Mouse (Mus musculus) embryonic facial prominence, embryonic 15.5 days (tissue): ENCODE results near the gene Gm13285. TPM values are rescaled to one million over a fixed set of nuclear protein-coding genes. Genes with fewer than 3 reads are reported as not detected.

ENCODE experiments used
- ATAC-seq: fragments of 200-750 bp; cut with Nextera tagmentation; 2 replicates; pipeline ENCODE4 v1.8.0; 2017; ENCODE audit warnings: low read depth, moderate TSS enrichment; ENCODE audit not compliant: insufficient number of reproducible peaks, low FRiP score, low TSS enrichment
- H3K27ac ChIP-seq: fragments of 300-500 bp; sonication (generic); replicated peaks from 2 replicates; pipeline ENCODE4 v1.5.1; 2015; ENCODE audit warnings: mild to moderate bottlenecking, inconsistent platforms
- H3K27me3 ChIP-seq: fragments of 300-500 bp; sonication (generic); 2 replicates; pipeline ENCODE4 v1.6.1; 2015; ENCODE audit warnings: inconsistent platforms
- H3K36me3 ChIP-seq: fragments of 300-500 bp; sonication (generic); 2 replicates; pipeline ENCODE4 v1.6.1; 2015; ENCODE audit warnings: mild to moderate bottlenecking, inconsistent platforms
- H3K4me1 ChIP-seq: fragments of 300-500 bp; sonication (generic); 2 replicates; pipeline ENCODE4 v1.6.1; 2015; ENCODE audit warnings: inconsistent platforms
- H3K4me2 ChIP-seq: fragments of 300-500 bp; sonication (generic); replicated peaks from 2 replicates; pipeline ENCODE4 v1.6.1; 2015; ENCODE audit warnings: mild to moderate bottlenecking, inconsistent platforms
- H3K4me3 ChIP-seq: fragments of 300-500 bp; sonication (generic); replicated peaks from 2 replicates; pipeline ENCODE4 v1.5.1; 2015; ENCODE audit warnings: mild to moderate bottlenecking, inconsistent platforms
- H3K9ac ChIP-seq: fragments of 300-500 bp; sonication (generic); 2 replicates; pipeline ENCODE4 v1.6.1; 2015; ENCODE audit warnings: inconsistent platforms
- H3K9me3 ChIP-seq: fragments of 300-500 bp; sonication (generic); replicated peaks from 2 replicates; pipeline ENCODE4 v1.6.1; 2016; ENCODE audit warnings: inconsistent platforms
- WGBS: fragments of 180-500 bp; shearing (Covaris S2); methylation state at CpG from one replicate; pipeline ENCODE4 v1.1.7; 2015; 5-methylcytosine and 5-hydroxymethylcytosine counted together
- polyA plus RNA-seq: library from polyadenylated mRNA; unstranded; fragments of >200 nt; fragmentation: Nextera tagmentation; extraction: Ambion mirVana; gene quantifications from 2 replicates; pipeline ENCODE4 v1.2.1, GENCODE M21; 2015

Gm13285 gene
- polyA plus RNA-seq, 1 experiment from 2014 or later = 1.7 TPM

GRCm38 (mm10) chr4:88849698-88850097 is 50.2 kb downstream of the Gm13285 start, which contains the start of gene Ifna1:
Gene Ifna1, plus strand, starts transcription at chr4:88850087.
- Histone ChIP-seq H3K9me3 (no peaks in the 10 kb centered on the region), H3K4me3 (no peak within 1 kb of the TSS), H3K27me3 (no peaks in the 10 kb centered on the region), H3K4me1 (no peaks in the 10 kb centered on the region), H3K9ac (no peak within 1 kb of the TSS), H3K4me2 (no peak within 1 kb of the TSS), H3K27ac (no peak within 1 kb of the TSS), H3K36me3 (no peaks in the 10 kb centered on the region)
- no peak for ATAC-seq
- WGBS = 67% methylated on average over 1 of the region's 1 CpGs

Other genes starting within 250 kb of the Gm13285 start
- not detected in 2 replicates for gene Ifna15, start 241.4 kb upstream of the Gm13285 start, polyA plus RNA-seq
- not detected in 2 replicates for gene Ifna14, start 227.9 kb upstream of the Gm13285 start, polyA plus RNA-seq
- not detected in 2 replicates for gene Ifna9, start 207.3 kb upstream of the Gm13285 start, polyA plus RNA-seq
- not detected in 2 replicates for gene Ifna12, start 196.3 kb upstream of the Gm13285 start, polyA plus RNA-seq
- gene C87499, start 165.3 kb upstream of the Gm13285 start, polyA plus RNA-seq = not detected in 2 replicates
- gene Ifna13, start 155.2 kb upstream of the Gm13285 start, polyA plus RNA-seq = not detected in 2 replicates
- gene Ifna16, start 122.7 kb upstream of the Gm13285 start, polyA plus RNA-seq = not detected in 2 replicates
- not detected in 2 replicates for gene Ifna2, start 115.8 kb upstream of the Gm13285 start, polyA plus RNA-seq
- gene Ifnab, start 108.3 kb upstream of the Gm13285 start, polyA plus RNA-seq = not detected in 2 replicates
- gene Gm26566, start 77.9 kb upstream of the Gm13285 start, polyA plus RNA-seq = 0.72 and 1.2 TPM in 2 replicates
- 90.9 and 93.4 TPM in 2 replicates for gene Klhl9, start 77.2 kb upstream of the Gm13285 start, polyA plus RNA-seq
- not detected in 2 replicates for gene Gm13271, start 44.8 kb upstream of the Gm13285 start, polyA plus RNA-seq
- gene Gm13283, start 39.5 kb upstream of the Gm13285 start, polyA plus RNA-seq = 0.32 and 0.75 TPM in 2 replicates
- 0.49 and 0.58 TPM in 2 replicates for gene Gm13290, start 25.8 kb upstream of the Gm13285 start, polyA plus RNA-seq
- not detected in 2 replicates for gene Gm13289, start 22.7 kb upstream of the Gm13285 start, polyA plus RNA-seq
- not detected in 2 replicates for gene Gm13272, start 19.8 kb upstream of the Gm13285 start, polyA plus RNA-seq
- gene Ifnz, start 17.5 kb upstream of the Gm13285 start, polyA plus RNA-seq = 0.28 and 0.69 TPM in 2 replicates
- 1.0 TPM in 1 of 2 replicates, not detected in the other for gene Gm13276, start 14.0 kb upstream of the Gm13285 start, polyA plus RNA-seq
- gene Gm13277, start 11.0 kb upstream of the Gm13285 start, polyA plus RNA-seq = not detected in 2 replicates
- not detected in 2 replicates for gene Gm13278, start 8.1 kb upstream of the Gm13285 start, polyA plus RNA-seq
- gene Gm13275, start 5.2 kb upstream of the Gm13285 start, polyA plus RNA-seq = not detected in 2 replicates
- not detected in 2 replicates for gene Gm13279, start 2.3 kb upstream of the Gm13285 start, polyA plus RNA-seq
- not detected in 2 replicates for gene Gm13287, start 3.6 kb downstream of the Gm13285 start, polyA plus RNA-seq
- not detected in 2 replicates for gene Gm13288, start 5.9 kb downstream of the Gm13285 start, polyA plus RNA-seq
- not detected in 2 replicates for gene Ifna7, start 16.6 kb downstream of the Gm13285 start, polyA plus RNA-seq
- gene Ifna11, start 20.3 kb downstream of the Gm13285 start, polyA plus RNA-seq = not detected in 2 replicates
- not detected in 2 replicates for gene Ifna6, start 27.8 kb downstream of the Gm13285 start, polyA plus RNA-seq
- not detected in 2 replicates for gene Ifna5, start 35.9 kb downstream of the Gm13285 start, polyA plus RNA-seq
- gene Ifna4, start 42.2 kb downstream of the Gm13285 start, polyA plus RNA-seq = not detected in 2 replicates
- not detected in 2 replicates for gene Ifna1, start 50.4 kb downstream of the Gm13285 start, polyA plus RNA-seq
- gene Ifne, start 80.5 kb downstream of the Gm13285 start, polyA plus RNA-seq = not detected in 2 replicates